Mouse (Mus musculus) liver, postnatal 0 days (tissue): ENCODE results near the gene Fam168a.

ENCODE experiments used
- CTCF ChIP-seq: sonication (generic); IDR thresholded peaks from 2 replicates; pipeline ENCODE4 v1.5.1; 2016; ENCODE audit warnings: antibody characterized with exemption, low read depth
- EP300 ChIP-seq: IDR thresholded peaks from 2 replicates; pipeline ENCODE4 v1.6.1; 2016; ENCODE audit warnings: antibody characterized with exemption, low read depth, mild to moderate bottlenecking

- no peak for TF ChIP-seq CTCF
- TF ChIP-seq EP300, result no peak
Measured at GRCm38 (mm10) chr7:100847131-100847530, 140.7 kb downstream of the Fam168a start.
